Mouse (Mus musculus) midbrain, embryonic 15.5 days (tissue): ENCODE data around the gene Igtp. TPM values are rescaled to one million over a fixed set of nuclear protein-coding genes. Genes with fewer than 3 reads are reported as not detected.
"Not testable (repeated sequence)": the region's sequence is repeated elsewhere in the genome, so short reads cannot be mapped to it uniquely, and the experiment has no call there.

Experiments
- ATAC-seq: fragments of 200-750 bp; cut with Nextera tagmentation; replicated peaks from 2 replicates; pipeline ENCODE4 v1.8.0; 2017; ENCODE audit warnings: moderate TSS enrichment
- H3K27ac ChIP-seq: fragments of 300-500 bp; sonication (generic); 2 replicates; pipeline ENCODE4 v1.5.1; 2015; ENCODE audit warnings: mild to moderate bottlenecking, inconsistent platforms
- H3K27me3 ChIP-seq: fragments of 300-500 bp; sonication (generic); replicated peaks from 2 replicates; pipeline ENCODE4 v1.6.1; 2015; ENCODE audit warnings: inconsistent platforms
- H3K36me3 ChIP-seq: fragments of 300-500 bp; sonication (generic); replicated peaks from 2 replicates; pipeline ENCODE4 v1.6.1; 2015; ENCODE audit warnings: inconsistent platforms
- H3K4me1 ChIP-seq: fragments of 300-500 bp; sonication (generic); 2 replicates; pipeline ENCODE4 v1.6.1; 2015; ENCODE audit warnings: inconsistent platforms
- H3K4me2 ChIP-seq: fragments of 300-500 bp; sonication (generic); 2 replicates; pipeline ENCODE4 v1.6.1; 2015; ENCODE audit warnings: inconsistent platforms, mild to moderate bottlenecking, moderate library complexity
- H3K4me3 ChIP-seq: fragments of 300-500 bp; sonication (generic); 2 replicates; pipeline ENCODE4 v1.5.1; 2015; ENCODE audit warnings: mild to moderate bottlenecking, inconsistent platforms
- H3K9ac ChIP-seq: fragments of 300-500 bp; sonication (generic); 2 replicates; pipeline ENCODE4 v1.6.1; 2015; ENCODE audit warnings: mild to moderate bottlenecking, inconsistent platforms
- H3K9me3 ChIP-seq: fragments of 300-500 bp; sonication (generic); 2 replicates; pipeline ENCODE4 v1.6.1; 2016; ENCODE audit warnings: inconsistent platforms
- WGBS: fragments of 180-500 bp; shearing (Covaris S2); methylation state at CpG from one replicate; pipeline ENCODE4 v1.1.7; 2015; ENCODE audit warnings: mixed read lengths; 5-methylcytosine and 5-hydroxymethylcytosine counted together
- polyA plus RNA-seq: library from polyadenylated mRNA; unstranded; fragments of >200 nt; fragmentation: Nextera tagmentation; extraction: Ambion mirVana; gene quantifications from 2 replicates; pipeline ENCODE4 v1.2.1, GENCODE M21; 2015

The Igtp gene
- polyA plus RNA-seq, 1 experiment from 2014 or later: 1.3 TPM

GRCm38 (mm10) chr11:58189675-58190074 is 9.7 kb upstream of the Igtp start:
- no peak for ATAC-seq
- Histone ChIP-seq H3K4me3 (no peak overlapping the region), H3K4me1 (no peaks in the 10 kb centered on the region), H3K27ac (no peak overlapping the region), H3K36me3 (no peaks in the 10 kb centered on the region), H3K4me2 (no peak overlapping the region), H3K9me3 (no peaks in the 10 kb centered on the region), H3K9ac (no peak overlapping the region), H3K27me3 (no peaks in the 10 kb centered on the region)
- WGBS: 94% methylated on average over 6 of the region's 6 CpGs

DNA sequence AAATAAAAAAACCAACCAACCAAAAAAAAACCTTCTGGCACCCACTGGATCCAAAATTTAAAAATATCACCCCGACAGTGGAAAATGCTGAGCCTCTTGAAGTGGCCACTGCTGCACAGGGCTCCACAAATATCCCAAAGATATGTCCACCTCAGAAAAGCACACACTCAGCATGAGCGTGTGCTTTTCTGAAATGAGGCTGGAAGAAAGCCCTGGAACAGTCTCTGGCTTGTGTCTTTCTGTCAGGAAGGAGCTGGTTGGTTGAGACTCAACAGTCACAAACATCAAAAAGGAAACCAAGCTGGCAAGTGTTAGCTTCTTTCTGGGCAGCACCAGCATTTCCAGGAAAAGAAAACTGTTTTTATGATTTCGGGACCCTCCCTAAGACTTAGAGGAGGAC is 6.0 kb upstream of the Igtp start:
- no peaks in the 10 kb centered on the region for H3K36me3 ChIP-seq
- 78% methylated on average over 3 of the region's 3 CpGs for WGBS
- no peak for ATAC-seq

GRCm38 (mm10) chr11:58193860-58194520 is 5.4 kb upstream of the Igtp start:
- 41% methylated on average over 4 of the region's 4 CpGs for whole genome bisulfite sequencing
- Histone ChIP-seq H3K27ac (no peak overlapping the region), H3K27me3 (no peaks in the 10 kb centered on the region), H3K36me3 (no peaks in the 10 kb centered on the region), H3K9me3 (no peaks in the 10 kb centered on the region), H3K9ac (no peak overlapping the region), H3K4me1 (0 out of 2 replicates have a peak, but pooled peaks cover under 1% of the 10 kb centered on the region), H3K4me2 (no peak overlapping the region), H3K4me3 (no peak overlapping the region)
- ATAC-seq: no peak

More for the DNA sequence above, 6.0 kb upstream of the Igtp start:
- Histone ChIP-seq H3K27ac (no peak overlapping the region), H3K4me3 (no peak overlapping the region), H3K27me3 (no peaks in the 10 kb centered on the region), H3K9me3 (no peaks in the 10 kb centered on the region), H3K9ac (no peak overlapping the region), H3K4me1 (no peaks in the 10 kb centered on the region), H3K4me2 (no peak overlapping the region)

DNA sequence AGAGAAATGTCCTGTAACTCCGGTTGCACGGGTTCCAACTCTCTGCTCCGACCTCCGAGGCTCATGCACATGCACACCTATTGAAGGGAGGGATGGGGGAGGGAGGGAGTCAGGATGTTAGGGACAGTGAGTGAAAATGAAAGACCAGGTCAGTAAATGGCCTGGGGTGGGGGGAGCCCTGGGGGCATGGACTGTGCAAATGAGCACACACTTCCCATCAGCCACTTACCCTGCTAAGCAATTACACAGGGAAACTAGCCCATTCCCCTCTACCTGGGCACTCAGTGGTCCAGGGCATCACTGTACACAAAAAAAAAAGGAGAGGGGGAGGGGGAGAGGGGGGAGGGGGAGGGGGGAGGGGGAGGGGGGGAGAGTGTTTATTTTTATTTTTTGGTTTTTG is 693 bp upstream of the Igtp start:
- H3K9me3 ChIP-seq: no peaks in the 10 kb centered on the region
- H3K4me3 ChIP-seq: no peak overlapping the region
- H3K4me2 ChIP-seq: peak overlapping the region; percentile 54; the same call in 1 of the 2 replicates
- no peak overlapping the region for H3K27ac ChIP-seq
- ATAC-seq: no peak
- 0 out of 2 replicates have a peak, but pooled peaks cover 3% of the 10 kb centered on the region for H3K4me1 ChIP-seq
- no peak overlapping the region for H3K9ac ChIP-seq
- WGBS: 85% methylated on average over 4 of the region's 4 CpGs
- H3K36me3 ChIP-seq: no peaks in the 10 kb centered on the region
- no peaks in the 10 kb centered on the region for H3K27me3 ChIP-seq

DNA sequence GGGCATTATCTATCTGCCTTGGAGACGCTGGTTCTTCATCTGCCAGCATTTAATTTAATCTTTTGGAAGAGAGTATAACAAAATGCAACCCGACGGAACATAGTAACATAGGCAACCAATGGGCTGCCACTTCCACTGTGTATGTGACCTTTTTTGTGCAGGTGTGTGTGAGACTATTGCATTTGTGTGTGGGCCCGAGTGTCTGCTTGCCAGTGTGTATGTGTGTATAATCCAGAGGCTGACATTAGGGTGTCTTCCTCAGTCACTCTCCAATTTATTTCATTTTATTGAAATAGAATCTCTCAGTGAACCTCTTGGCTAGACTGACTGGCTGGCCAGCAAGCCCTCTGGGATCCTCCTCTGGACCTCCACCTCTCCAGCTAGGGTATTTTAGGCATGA is 870 bp downstream of the Igtp start:
- Histone ChIP-seq H3K4me3 (no peak overlapping the region), H3K36me3 (no peaks in the 10 kb centered on the region), H3K9ac (no peak overlapping the region), H3K27ac (no peak overlapping the region), H3K4me2 (no peak overlapping the region), H3K27me3 (no peaks in the 10 kb centered on the region), H3K4me1 (0 out of 2 replicates have a peak, but pooled peaks cover 3% of the 10 kb centered on the region), H3K9me3 (no peaks in the 10 kb centered on the region)
- no peak for ATAC-seq
- WGBS: 93% methylated on average over 4 of the region's 4 CpGs

DNA sequence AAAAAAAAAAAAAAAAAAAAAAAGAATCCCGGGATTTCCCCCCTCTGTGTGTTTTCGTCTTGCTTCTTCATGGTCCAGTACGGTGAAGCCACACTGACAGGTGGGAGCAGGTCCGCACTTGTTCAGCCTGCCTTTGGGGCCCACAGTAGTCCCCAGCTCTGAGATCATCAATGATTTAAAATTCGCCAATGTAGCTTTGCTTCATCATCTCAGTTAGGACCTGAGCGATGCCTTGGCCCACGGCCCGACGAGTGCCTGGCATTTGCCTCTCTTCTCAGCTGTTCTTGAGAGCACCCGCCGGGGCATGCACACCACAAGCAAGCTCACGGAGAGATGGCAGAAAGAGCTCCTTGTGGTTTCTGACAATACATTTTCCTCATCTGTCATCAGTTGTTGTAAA is 1.7 kb downstream of the Igtp start:
- no peak overlapping the region for H3K27ac ChIP-seq
- no peak overlapping the region for H3K4me2 ChIP-seq
- no peak overlapping the region for H3K9ac ChIP-seq
- H3K27me3 ChIP-seq: no peaks in the 10 kb centered on the region
- no peaks in the 10 kb centered on the region for H3K36me3 ChIP-seq
- 86% methylated on average over 12 of the region's 12 CpGs for WGBS
- H3K4me1 ChIP-seq: 0 out of 2 replicates have a peak, but pooled peaks cover 3% of the 10 kb centered on the region
- H3K4me3 ChIP-seq: no peak overlapping the region
- no peaks in the 10 kb centered on the region for H3K9me3 ChIP-seq
- no peak for ATAC-seq

GRCm38 (mm10) chr11:58210321-58210886 is 11.0 kb downstream of the Igtp start:
- no peak overlapping the region for H3K9ac ChIP-seq
- H3K4me2 ChIP-seq: no peak overlapping the region
- 91% methylated on average over 1 of the region's 1 CpGs for WGBS
- H3K27ac ChIP-seq: no peak overlapping the region
- H3K36me3 ChIP-seq: no peaks in the 10 kb centered on the region
- no peak overlapping the region for H3K4me3 ChIP-seq
- no peaks in the 10 kb centered on the region for H3K27me3 ChIP-seq
- no peaks in the 10 kb centered on the region for H3K4me1 ChIP-seq
- H3K9me3 ChIP-seq: no peaks in the 10 kb centered on the region
- ATAC-seq: no peak

DNA sequence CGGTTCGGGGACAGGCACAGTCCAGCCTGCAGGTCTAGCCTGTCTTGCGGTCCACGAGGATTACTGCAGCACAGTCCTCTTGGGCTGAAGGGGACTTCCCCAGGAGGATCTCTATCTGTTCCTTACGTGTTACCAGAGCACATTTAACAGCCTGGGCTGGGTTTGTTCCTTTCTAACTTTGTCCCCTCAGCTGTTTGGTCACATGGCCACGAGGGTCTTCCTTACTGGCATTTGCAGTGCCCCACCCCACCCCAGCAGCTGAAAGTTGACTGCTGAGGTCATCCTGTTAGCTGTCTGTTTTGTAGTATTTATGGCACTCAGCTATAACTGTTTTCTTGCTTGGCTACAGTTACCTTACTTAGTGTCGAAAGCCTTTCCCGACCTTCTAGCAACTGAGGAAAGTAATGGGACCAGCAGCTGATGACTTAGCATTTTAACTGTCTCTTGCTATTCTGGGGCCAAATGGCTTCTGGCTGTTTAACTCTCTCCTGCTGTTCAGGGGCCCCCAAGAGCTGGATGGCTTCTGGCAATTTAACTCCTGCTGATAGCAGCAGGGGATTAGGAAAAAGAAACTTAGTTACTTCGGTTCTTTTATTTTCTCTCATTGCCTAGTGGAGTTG is 11.8 kb downstream of the Igtp start:
- WGBS: 28% methylated on average over 9 of the region's 9 CpGs
- H3K27ac ChIP-seq: no peak overlapping the region
- H3K4me2 ChIP-seq: no peak overlapping the region
- H3K36me3 ChIP-seq: no peaks in the 10 kb centered on the region
- no peak overlapping the region for H3K9ac ChIP-seq
- no peak overlapping the region for H3K4me3 ChIP-seq
- H3K27me3 ChIP-seq: no peaks in the 10 kb centered on the region
- no peaks in the 10 kb centered on the region for H3K9me3 ChIP-seq
- no peaks in the 10 kb centered on the region for H3K4me1 ChIP-seq
- ATAC-seq: no peak

DNA sequence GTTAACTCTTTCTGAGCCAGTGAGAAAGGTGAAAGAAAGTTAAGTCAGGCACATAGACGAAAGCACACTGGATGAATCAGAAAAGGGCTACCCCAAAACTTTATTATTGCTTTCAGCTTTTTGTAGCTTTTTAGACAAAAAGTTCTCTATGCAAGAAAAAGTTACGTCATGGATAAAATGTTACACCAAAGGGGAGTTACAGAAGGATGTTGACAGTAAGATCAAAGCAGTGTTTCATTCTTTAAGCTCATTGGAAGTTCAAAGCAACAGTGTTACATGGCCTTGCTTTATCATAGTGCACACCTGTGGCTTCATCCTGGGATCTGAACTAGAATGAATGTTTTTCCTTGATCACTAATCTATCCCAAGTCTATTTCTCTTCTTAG is 12.3 kb downstream of the Igtp start:
- no peak for ATAC-seq
- no peak overlapping the region for H3K27ac ChIP-seq
- 11% methylated on average over 2 of the region's 2 CpGs for WGBS
- H3K36me3 ChIP-seq: no peaks in the 10 kb centered on the region
- H3K9ac ChIP-seq: no peak overlapping the region
- H3K4me1 ChIP-seq: no peaks in the 10 kb centered on the region
- H3K4me3 ChIP-seq: no peak overlapping the region
- no peaks in the 10 kb centered on the region for H3K9me3 ChIP-seq
- H3K4me2 ChIP-seq: no peak overlapping the region
- H3K27me3 ChIP-seq: no peaks in the 10 kb centered on the region

- H3K4me3 ChIP-seq: no peak overlapping the region
- no peaks in the 10 kb centered on the region for H3K4me1 ChIP-seq
- no peak overlapping the region for H3K9ac ChIP-seq
- no peaks in the 10 kb centered on the region for H3K36me3 ChIP-seq
- H3K27me3 ChIP-seq: no peaks in the 10 kb centered on the region
- H3K4me2 ChIP-seq: no peak overlapping the region
- ATAC-seq: no peak
- no peaks in the 10 kb centered on the region for H3K9me3 ChIP-seq
- H3K27ac ChIP-seq: no peak overlapping the region
- WGBS: 79% methylated on average over 7 of the region's 7 CpGs
Measured at GRCm38 (mm10) chr11:58213673-58214342, 14.5 kb downstream of the Igtp start.

DNA sequence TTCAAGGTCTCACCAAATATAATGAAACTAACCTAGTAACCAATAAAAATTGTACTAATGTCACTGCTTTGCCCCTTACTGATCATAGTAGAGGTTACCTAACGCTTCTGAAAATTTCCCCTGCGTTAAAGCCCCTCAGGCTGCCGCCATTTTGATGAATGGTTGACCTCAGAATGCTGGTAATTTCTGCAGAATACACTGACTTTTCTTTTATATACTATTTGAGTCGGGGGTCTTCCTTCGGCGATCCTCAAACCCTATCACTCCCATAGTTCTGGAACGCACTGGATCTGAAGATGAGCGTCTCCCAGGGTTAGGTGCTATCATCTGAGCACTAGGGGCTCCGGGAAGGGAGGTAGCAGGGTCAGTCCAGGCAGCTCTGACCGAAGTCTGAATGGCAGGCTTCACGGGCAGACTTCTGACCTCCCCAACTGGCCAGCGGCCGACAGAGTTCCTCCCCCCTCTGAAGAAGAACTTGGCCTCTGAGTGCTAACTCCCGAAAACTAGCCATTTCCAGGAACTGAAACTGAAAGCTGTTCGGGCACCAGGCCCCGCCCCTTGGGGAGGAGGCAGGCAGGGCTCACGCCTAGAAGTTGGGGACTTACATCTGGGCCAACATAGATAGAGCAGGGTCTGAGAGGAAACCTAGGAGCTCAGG is 15.2 kb downstream of the Igtp start:
- H3K4me3 ChIP-seq: 0 out of 2 replicates have a peak overlapping the region, but pooled peaks have one; percentile 15
- 49% methylated on average over 17 of the region's 17 CpGs for WGBS

GRCm38 (mm10) chr11:58215049-58215430 is 15.7 kb downstream of the Igtp start:
- 38% methylated on average over 2 of the region's 3 CpGs for WGBS

More for the DNA sequence above, 15.2 kb downstream of the Igtp start:
- H3K9me3 ChIP-seq: no peaks in the 10 kb centered on the region
- peak overlapping the region; percentile 21 for H3K4me2 ChIP-seq
- H3K27ac ChIP-seq: no peak overlapping the region
- H3K4me1 ChIP-seq: no peaks in the 10 kb centered on the region
- ATAC-seq: no peak
- no peaks in the 10 kb centered on the region for H3K36me3 ChIP-seq
- no peaks in the 10 kb centered on the region for H3K27me3 ChIP-seq
- no peak overlapping the region for H3K9ac ChIP-seq

More at GRCm38 (mm10) chr11:58215049-58215430, 15.7 kb downstream of the Igtp start:
- ATAC-seq, H3K9me3 ChIP-seq, H3K4me3 ChIP-seq, H3K36me3 ChIP-seq, H3K9ac ChIP-seq, H3K4me2 ChIP-seq, H3K4me1 ChIP-seq, H3K27me3 ChIP-seq, H3K27ac ChIP-seq: not testable (repeated sequence)
